Mouse (Mus musculus) midbrain, embryonic 12.5 days (tissue): ENCODE measurements around the gene Aak1. TPM values are rescaled to one million over a fixed set of nuclear protein-coding genes. Genes with fewer than 3 reads are reported as not detected.
A peak's percentile ranks its signal among the peaks of the same experiment; 100 is the strongest.
"Not testable (repeated sequence)": the region's sequence is repeated elsewhere in the genome, so short reads cannot be mapped to it uniquely, and the experiment has no call there.

ENCODE experiments used
- ATAC-seq: fragments of 200-750 bp; cut with Nextera tagmentation; 2 replicates; pipeline ENCODE4 v1.8.0; 2017; ENCODE audit warnings: low read depth, moderate TSS enrichment, moderate library complexity; ENCODE audit not compliant: low FRiP score
- H3K27ac ChIP-seq: fragments of 300-500 bp; sonication (generic); replicated peaks from 2 replicates; pipeline ENCODE4 v1.5.1; 2016; ENCODE audit warnings: mild to moderate bottlenecking
- H3K27me3 ChIP-seq: fragments of 300-500 bp; sonication (generic); 2 replicates; pipeline ENCODE4 v1.6.1; 2016; ENCODE audit warnings: mild to moderate bottlenecking
- H3K36me3 ChIP-seq: fragments of 300-500 bp; sonication (generic); 2 replicates; pipeline ENCODE4 v1.6.1; 2016
- H3K4me1 ChIP-seq: fragments of 300-500 bp; sonication (generic); 2 replicates; pipeline ENCODE4 v1.6.1; 2016
- H3K4me2 ChIP-seq: fragments of 300-500 bp; sonication (generic); replicated peaks from 2 replicates; pipeline ENCODE4 v1.6.1; 2016; ENCODE audit warnings: mild to moderate bottlenecking, moderate library complexity
- H3K4me3 ChIP-seq: fragments of 300-500 bp; sonication (generic); 2 replicates; pipeline ENCODE4 v1.5.1; 2016; ENCODE audit warnings: mild to moderate bottlenecking
- H3K9ac ChIP-seq: fragments of 300-500 bp; sonication (generic); replicated peaks from 2 replicates; pipeline ENCODE4 v1.6.1; 2016; ENCODE audit warnings: mild to moderate bottlenecking, moderate library complexity
- H3K9me3 ChIP-seq: fragments of 300-500 bp; sonication (generic); 2 replicates; pipeline ENCODE4 v1.6.1; 2016; ENCODE audit warnings: mild to moderate bottlenecking
- WGBS: fragments of 180-500 bp; shearing (Covaris S2); methylation state at CpG from one replicate; pipeline ENCODE4 v1.1.7; 2016; 5-methylcytosine and 5-hydroxymethylcytosine counted together
- polyA plus RNA-seq: library from polyadenylated mRNA; unstranded; fragments of >200 nt; fragmentation: Nextera tagmentation; extraction: Ambion mirVana; gene quantifications from 2 replicates; pipeline ENCODE4 v1.2.1, GENCODE M21; 2016

Aak1 gene
- polyA plus RNA-seq, 1 experiment from 2014 or later, result 30.6 TPM

- H3K27ac ChIP-seq, result no peak overlapping the region
- H3K36me3 ChIP-seq, result no peaks in the 10 kb centered on the region
- no peak for ATAC-seq
Measured at GRCm38 (mm10) chr6:87005577-87005976, 156.3 kb downstream of the Aak1 start.

GRCm38 (mm10) chr6:87008887-87009286 lies 159.6 kb downstream of the Aak1 start, which contains the start of gene Nfu1:
TSS of gene Nfu1 (plus strand) at chr6:87009236.
- Histone ChIP-seq H3K27me3 (no peaks in the 10 kb centered on the region), H3K9me3 (no peaks in the 10 kb centered on the region), H3K4me2 (peak within 1 kb of the TSS; percentile 65), H3K4me3 (peak within 1 kb of the TSS; percentile 89), H3K4me1 (peaks cover 8% of the 10 kb centered on the region), H3K9ac (peak within 1 kb of the TSS; percentile 94), H3K27ac (peak within 1 kb of the TSS; percentile 82), H3K36me3 (peaks cover 6% of the 10 kb centered on the region; the same call in 1 of the 2 replicates)
- no peak for ATAC-seq
- WGBS, result 74% methylated on average over 6 of the region's 6 CpGs

More at GRCm38 (mm10) chr6:87005577-87005976, 156.3 kb downstream of the Aak1 start:
- Histone ChIP-seq H3K9me3 (no peaks in the 10 kb centered on the region), H3K4me1 (peaks cover 5% of the 10 kb centered on the region), H3K4me3 (no peak overlapping the region), H3K4me2 (no peak overlapping the region), H3K9ac (no peak overlapping the region), H3K27me3 (no peaks in the 10 kb centered on the region)

GRCm38 (mm10) chr6:87009692-87010328 lies 160.5 kb downstream of the Aak1 start:
- 0% methylated on average over 36 of the region's 36 CpGs for WGBS
- no peaks in the 10 kb centered on the region for H3K9me3 ChIP-seq
- ATAC-seq, result peak; percentile 96

GRCm38 (mm10) chr6:87016916-87017315 lies 167.6 kb downstream of the Aak1 start:
- Histone ChIP-seq H3K4me3 (no peak overlapping the region), H3K9ac (no peak overlapping the region), H3K4me2 (no peak overlapping the region), H3K27me3 (no peaks in the 10 kb centered on the region), H3K4me1 (no peaks in the 10 kb centered on the region), H3K36me3 (peaks cover 56% of the 10 kb centered on the region), H3K9me3 (0 out of 2 replicates have a peak, but pooled peaks cover 2% of the 10 kb centered on the region), H3K27ac (no peak overlapping the region)
- WGBS, result 69% methylated on average over 4 of the region's 4 CpGs
- ATAC-seq, result no peak

More at GRCm38 (mm10) chr6:87009692-87010328, 160.5 kb downstream of the Aak1 start:
- Histone ChIP-seq H3K27me3 (no peaks in the 10 kb centered on the region), H3K4me3 (peak overlapping the region; percentile 89), H3K4me2 (peak overlapping the region; percentile 65), H3K27ac (peak overlapping the region; percentile 82), H3K9ac (peak overlapping the region; percentile 94), H3K4me1 (peaks cover 8% of the 10 kb centered on the region), H3K36me3 (peaks cover 6% of the 10 kb centered on the region; the same call in 1 of the 2 replicates)

GRCm38 (mm10) chr6:87018874-87019273 lies 169.6 kb downstream of the Aak1 start:
- no peak overlapping the region for H3K4me2 ChIP-seq
- H3K27ac ChIP-seq, result no peak overlapping the region
- no peak overlapping the region for H3K9ac ChIP-seq
- no peaks in the 10 kb centered on the region for H3K27me3 ChIP-seq
- H3K4me1 ChIP-seq, result no peaks in the 10 kb centered on the region
- H3K36me3 ChIP-seq, result peaks cover 63% of the 10 kb centered on the region
- 94% methylated on average over 8 of the region's 8 CpGs for WGBS
- H3K4me3 ChIP-seq, result no peak overlapping the region
- 0 out of 2 replicates have a peak, but pooled peaks cover 2% of the 10 kb centered on the region for H3K9me3 ChIP-seq
- no peak for ATAC-seq

- peaks cover 72% of the 10 kb centered on the region for H3K36me3 ChIP-seq
- WGBS, result 96% methylated on average over 12 of the region's 12 CpGs
- H3K4me3 ChIP-seq, result no peak overlapping the region
- no peak overlapping the region for H3K27ac ChIP-seq
- H3K9me3 ChIP-seq, result 0 out of 2 replicates have a peak, but pooled peaks cover 2% of the 10 kb centered on the region
- H3K4me1 ChIP-seq, result no peaks in the 10 kb centered on the region
- no peak overlapping the region for H3K9ac ChIP-seq
- H3K4me2 ChIP-seq, result no peak overlapping the region
- H3K27me3 ChIP-seq, result no peaks in the 10 kb centered on the region
- ATAC-seq, result no peak
Measured at GRCm38 (mm10) chr6:87021791-87022190, 172.5 kb downstream of the Aak1 start.

GRCm38 (mm10) chr6:87026980-87027379 lies 177.7 kb downstream of the Aak1 start:
- Histone ChIP-seq H3K27me3 (no peaks in the 10 kb centered on the region), H3K4me1 (no peaks in the 10 kb centered on the region), H3K4me2 (no peak overlapping the region), H3K27ac (no peak overlapping the region), H3K9ac (no peak overlapping the region), H3K4me3 (no peak overlapping the region), H3K9me3 (no peaks in the 10 kb centered on the region), H3K36me3 (peaks cover 45% of the 10 kb centered on the region)
- WGBS, result 83% methylated on average over 7 of the region's 7 CpGs
- ATAC-seq, result no peak

GRCm38 (mm10) chr6:87028881-87029280 lies 179.6 kb downstream of the Aak1 start:
- no peak overlapping the region for H3K9ac ChIP-seq
- no peaks in the 10 kb centered on the region for H3K27me3 ChIP-seq
- no peaks in the 10 kb centered on the region for H3K4me1 ChIP-seq
- H3K36me3 ChIP-seq, result peaks cover 32% of the 10 kb centered on the region
- no peak overlapping the region for H3K4me2 ChIP-seq
- no peak overlapping the region for H3K4me3 ChIP-seq
- H3K27ac ChIP-seq, result no peak overlapping the region
- ATAC-seq, result no peak
- H3K9me3 ChIP-seq, result no peaks in the 10 kb centered on the region

- H3K9me3 ChIP-seq, H3K4me3 ChIP-seq, H3K9ac ChIP-seq, ATAC-seq, H3K27me3 ChIP-seq, H3K27ac ChIP-seq, H3K4me2 ChIP-seq, H3K4me1 ChIP-seq: not testable (repeated sequence)
- WGBS, result 94% methylated on average over 7 of the region's 7 CpGs
- peaks cover 14% of the 10 kb centered on the region for H3K36me3 ChIP-seq
Measured at GRCm38 (mm10) chr6:87031310-87031709, 182.0 kb downstream of the Aak1 start.

GRCm38 (mm10) chr6:87032401-87032800 lies 183.1 kb downstream of the Aak1 start:
- no peaks in the 10 kb centered on the region for H3K4me1 ChIP-seq
- H3K9ac ChIP-seq, result no peak overlapping the region
- no peak overlapping the region for H3K27ac ChIP-seq
- peaks cover 12% of the 10 kb centered on the region for H3K36me3 ChIP-seq
- no peak overlapping the region for H3K4me3 ChIP-seq
- H3K4me2 ChIP-seq, result no peak overlapping the region
- 87% methylated on average over 3 of the region's 3 CpGs for WGBS
- H3K27me3 ChIP-seq, result no peaks in the 10 kb centered on the region
- ATAC-seq, result no peak
- H3K9me3 ChIP-seq, result peaks cover 5% of the 10 kb centered on the region; the same call in 1 of the 2 replicates

GRCm38 (mm10) chr6:87034395-87034794 lies 185.1 kb downstream of the Aak1 start:
- Histone ChIP-seq H3K4me3 (no peak overlapping the region), H3K9me3 (peaks cover 5% of the 10 kb centered on the region; the same call in 1 of the 2 replicates), H3K27me3 (no peaks in the 10 kb centered on the region), H3K4me2 (no peak overlapping the region), H3K36me3 (peaks cover 5% of the 10 kb centered on the region), H3K9ac (no peak overlapping the region), H3K4me1 (no peaks in the 10 kb centered on the region), H3K27ac (no peak overlapping the region)
- WGBS, result 89% methylated on average over 3 of the region's 3 CpGs
- ATAC-seq, result no peak

- no peak for ATAC-seq
- peaks cover 5% of the 10 kb centered on the region; the same call in 1 of the 2 replicates for H3K9me3 ChIP-seq
- WGBS, result 88% methylated on average over 10 of the region's 10 CpGs
Measured at GRCm38 (mm10) chr6:87037826-87038620, 188.7 kb downstream of the Aak1 start.

More at GRCm38 (mm10) chr6:87037826-87038620, 188.7 kb downstream of the Aak1 start:
- H3K4me3 ChIP-seq, result no peak overlapping the region
- H3K9ac ChIP-seq, result no peak overlapping the region
- no peak overlapping the region for H3K27ac ChIP-seq
- no peaks in the 10 kb centered on the region; the same call in 1 of the 2 replicates for H3K4me1 ChIP-seq
- no peak overlapping the region for H3K4me2 ChIP-seq
- H3K36me3 ChIP-seq, result no peaks in the 10 kb centered on the region
- no peaks in the 10 kb centered on the region for H3K27me3 ChIP-seq
